Mouse (Mus musculus) limb, embryonic 10.5 days (tissue): ENCODE data around the gene Gm5157. TPM values are rescaled to one million over a fixed set of nuclear protein-coding genes. Genes with fewer than 3 reads are reported as not detected.
"Not testable (repeated sequence)": the region's sequence is repeated elsewhere in the genome, so short reads cannot be mapped to it uniquely, and the experiment has no call there.

ENCODE experiments used
- DNase-seq: peaks from one replicate; pipeline ENCODE4 v3.0.0-alpha.2; 2017; ENCODE audit warnings: low spot score
- H3K27ac ChIP-seq: fragments of 300-500 bp; sonication (generic); 2 replicates; pipeline ENCODE4 v1.5.1; 2016; ENCODE audit warnings: mild to moderate bottlenecking
- H3K27me3 ChIP-seq: fragments of 300-500 bp; sonication (generic); 2 replicates; pipeline ENCODE4 v1.6.1; 2016; ENCODE audit warnings: low read depth, mild to moderate bottlenecking; ENCODE audit not compliant: poor library complexity, severe bottlenecking
- H3K36me3 ChIP-seq: fragments of 300-500 bp; sonication (generic); 2 replicates; pipeline ENCODE4 v1.6.1; 2016; ENCODE audit warnings: mild to moderate bottlenecking, moderate library complexity
- H3K4me1 ChIP-seq: fragments of 300-500 bp; sonication (generic); 2 replicates; pipeline ENCODE4 v1.6.1; 2016
- H3K4me3 ChIP-seq: fragments of 300-500 bp; sonication (generic); 2 replicates; pipeline ENCODE4 v1.5.1; 2016; ENCODE audit warnings: mild to moderate bottlenecking, moderate library complexity
- H3K9me3 ChIP-seq: fragments of 300-500 bp; sonication (generic); replicated peaks from 2 replicates; pipeline ENCODE4 v1.6.1; 2016; ENCODE audit warnings: mild to moderate bottlenecking
- WGBS: fragments of 180-500 bp; shearing (Covaris S2); methylation state at CpG from one replicate; pipeline ENCODE4 v1.1.7; 2016; 5-methylcytosine and 5-hydroxymethylcytosine counted together
- polyA plus RNA-seq: library from polyadenylated mRNA; unstranded; fragments of >200 nt; fragmentation: Nextera tagmentation; extraction: Ambion mirVana; gene quantifications from 2 replicates; pipeline ENCODE4 v1.2.1, GENCODE M21; 2016

The Gm5157 gene
- polyA plus RNA-seq: not detected in 2 replicates

DNA sequence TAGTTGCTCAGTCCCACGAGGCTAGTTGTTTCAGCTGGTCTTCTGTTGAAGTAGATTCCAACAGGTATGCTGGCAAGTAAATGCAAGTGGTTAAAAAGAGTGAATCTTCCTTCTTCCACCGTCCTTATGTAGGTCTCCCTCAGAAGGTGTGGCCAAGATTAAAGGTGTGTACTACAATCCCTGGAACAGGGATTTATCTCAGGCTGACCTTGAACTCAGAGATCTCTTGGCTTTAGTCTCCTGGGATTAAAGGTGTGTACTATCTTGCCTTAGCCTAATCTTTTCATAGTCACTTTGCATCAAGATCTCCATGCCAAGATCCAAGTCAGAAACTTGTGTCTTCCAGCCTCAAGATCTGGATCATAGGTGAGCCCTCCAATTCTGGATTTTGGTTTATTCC, at the start of gene Gm5157:
TSS of gene Gm5157 (minus strand) at position 101 of the 400 bp plus-strand sequence.
- not testable (repeated sequence) for H3K4me1 ChIP-seq, H3K4me3 ChIP-seq, DNase-seq, H3K27ac ChIP-seq, H3K9me3 ChIP-seq, H3K36me3 ChIP-seq, H3K27me3 ChIP-seq
- 38% methylated on average over 1 of the region's 2 CpGs for WGBS

DNA sequence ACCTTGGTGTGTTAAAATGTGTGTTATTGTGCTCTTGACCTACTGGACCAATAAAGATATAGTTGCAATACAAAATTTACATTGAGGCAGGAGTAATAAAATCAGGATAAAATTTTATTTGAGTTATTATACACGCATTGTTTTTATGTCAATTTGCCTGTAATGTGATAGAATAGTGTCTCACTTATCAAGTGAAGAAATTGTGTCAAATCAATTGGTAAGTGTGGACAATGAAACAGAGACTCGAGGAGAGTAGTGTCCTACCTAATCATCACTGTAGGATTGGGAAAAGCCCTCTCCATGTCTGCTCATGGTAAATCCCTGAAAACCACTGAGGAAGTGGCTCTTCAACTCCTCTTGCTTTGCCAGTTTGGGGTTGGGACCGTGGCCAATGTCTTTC, 28.3 kb downstream of the Gm5157 start, which contains the start of gene Vmn1r123:
TSS of gene Vmn1r123 (plus strand) at position 301 of the 400 bp plus-strand sequence.
- not testable (repeated sequence) for DNase-seq, H3K27ac ChIP-seq, H3K4me3 ChIP-seq, H3K4me1 ChIP-seq, H3K36me3 ChIP-seq, H3K27me3 ChIP-seq, H3K9me3 ChIP-seq
- 46% methylated on average over 1 of the region's 3 CpGs for WGBS

Other genes starting within 250 kb of the Gm5157 start
- not detected in 2 replicates for gene Vmn1r119, start 178.0 kb downstream of the Gm5157 start, polyA plus RNA-seq
- gene Vmn1r120, start 136.6 kb downstream of the Gm5157 start, polyA plus RNA-seq: not detected in 2 replicates
- not detected in 2 replicates for gene Vmn1r121, start 91.9 kb downstream of the Gm5157 start, polyA plus RNA-seq
- gene Vmn1r122, start 56.3 kb downstream of the Gm5157 start, polyA plus RNA-seq: not detected in 2 replicates
- gene Vmn1r123, start 28.2 kb downstream of the Gm5157 start, polyA plus RNA-seq: not detected in 2 replicates
- gene Vmn1r124, start 70.2 kb upstream of the Gm5157 start, polyA plus RNA-seq: not detected in 2 replicates
- not detected in 2 replicates for gene Vmn1r125, start 81.8 kb upstream of the Gm5157 start, polyA plus RNA-seq
- gene Vmn1r126, start 111.0 kb upstream of the Gm5157 start, polyA plus RNA-seq: not detected in 2 replicates
- not detected in 2 replicates for gene Vmn1r127, start 129.4 kb upstream of the Gm5157 start, polyA plus RNA-seq
- gene Vmn1r128, start 158.9 kb upstream of the Gm5157 start, polyA plus RNA-seq: not detected in 2 replicates
- not detected in 2 replicates for gene Vmn1r129, start 170.9 kb upstream of the Gm5157 start, polyA plus RNA-seq
- not detected in 2 replicates for gene Gm6882, start 242.3 kb upstream of the Gm5157 start, polyA plus RNA-seq